Mouse (Mus musculus): ENCODE data around the gene 1600002K03Rik. TPM values are rescaled to one million over a fixed set of nuclear protein-coding genes. Genes with fewer than 3 reads are reported as not detected.

The 1600002K03Rik gene
- total and polyA plus RNA-seq, 3 experiments, result 5.9 to 6.3 (median 6.0) TPM

DNA sequence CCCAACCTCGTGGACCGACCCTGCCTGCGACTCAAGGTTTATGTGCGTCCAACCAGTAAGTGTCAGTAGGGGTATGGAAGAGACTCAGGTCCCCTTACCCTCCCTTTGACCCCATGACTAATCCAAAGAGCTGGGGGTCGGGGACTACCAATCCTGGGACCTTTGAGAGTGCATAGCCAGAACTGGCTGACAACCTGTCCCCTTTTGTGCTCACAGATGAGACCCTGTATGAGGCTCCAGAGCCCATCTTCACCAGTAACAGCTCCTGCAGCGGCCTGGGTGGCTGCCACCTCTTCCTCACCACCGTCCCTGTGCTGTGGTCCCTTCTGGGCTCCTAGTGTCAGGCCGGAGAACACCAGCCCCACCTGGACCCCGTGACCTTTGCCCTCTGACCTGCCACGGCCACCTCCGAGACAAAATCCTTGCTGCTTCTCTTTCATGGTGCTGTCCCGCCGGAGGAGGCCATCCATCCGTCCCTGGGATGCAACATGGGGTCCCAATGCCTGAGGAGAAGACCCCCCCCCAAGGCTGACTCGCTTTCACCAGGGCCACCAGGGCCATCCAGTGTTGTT, 15.8 kb downstream of the 1600002K03Rik start:
- no peak overlapping the region for H3K4me3 ChIP-seq
- DNase-seq, result no peak
- no peak overlapping the region for H3K27ac ChIP-seq
- no peak overlapping the region for H3K9ac ChIP-seq (ENCODE audit: low read depth, low read length)
- intact Hi-C loops (cut with DNase I), result no loop called here
- WGBS, result 87% methylated on average over 15 of the region's 15 CpGs
- H3K4me1 ChIP-seq (ENCODE audit: control insufficient read depth, insufficient read depth, low read length), result no peaks in the 10 kb centered on the region
- TF ChIP-seq POLR2A (IDR thresholded peaks at IDR 0.05; ENCODE audit: insufficient read depth, low read depth, low read length) (no peak), CTCF (IDR thresholded peaks at IDR 0.05) (no peak), EP300 (IDR thresholded peaks at IDR 0.05; ENCODE audit: insufficient read depth, low read depth, low read length) (no peak)
- H3K79me2 ChIP-seq (replicated peaks; ENCODE audit: control insufficient read depth, insufficient read depth, low read length), result no peaks in the 10 kb centered on the region
- H3K36me3 ChIP-seq (ENCODE audit: control insufficient read depth, insufficient read depth, low read length), result no peaks in the 10 kb centered on the region
- H3K27me3 ChIP-seq (ENCODE audit: control insufficient read depth, insufficient read depth, low read length), result 0 out of 2 replicates have a peak, but pooled peaks cover 1% of the 10 kb centered on the region

DNA sequence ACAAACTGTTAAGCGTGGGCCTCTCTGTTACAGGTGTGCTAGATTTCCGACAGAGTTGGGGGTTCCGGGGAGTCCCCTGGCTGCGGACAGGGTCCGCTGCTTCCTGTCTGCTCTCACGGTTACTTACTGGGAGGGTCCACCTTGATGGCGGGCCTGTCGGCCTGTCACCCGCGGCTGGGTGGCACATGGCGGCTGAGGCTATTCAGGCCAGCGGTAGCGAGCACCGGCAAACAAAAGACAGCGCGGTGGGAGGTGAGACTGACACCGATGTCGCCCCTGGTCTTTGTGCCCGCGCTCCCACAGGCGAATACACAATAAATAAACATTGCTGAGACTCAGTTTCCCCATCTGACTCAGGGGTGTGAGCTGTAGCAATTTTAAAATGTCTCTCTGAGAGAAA, 17.3 kb downstream of the 1600002K03Rik start:
- Histone ChIP-seq H3K27me3 (ENCODE audit: control insufficient read depth, insufficient read depth, low read length) (0 out of 2 replicates have a peak, but pooled peaks cover 1% of the 10 kb centered on the region), H3K36me3 (ENCODE audit: control insufficient read depth, insufficient read depth, low read length) (no peaks in the 10 kb centered on the region), H3K4me1 (ENCODE audit: control insufficient read depth, insufficient read depth, low read length) (no peaks in the 10 kb centered on the region), H3K4me3 (peak overlapping the region; percentile 44), H3K9ac (ENCODE audit: low read depth, low read length) (no peak overlapping the region), H3K27ac (no peak overlapping the region), H3K79me2 (replicated peaks; ENCODE audit: control insufficient read depth, insufficient read depth, low read length) (no peaks in the 10 kb centered on the region)
- TF ChIP-seq CTCF (IDR thresholded peaks at IDR 0.05) (no peak), EP300 (IDR thresholded peaks at IDR 0.05; ENCODE audit: insufficient read depth, low read depth, low read length) (no peak), POLR2A (IDR thresholded peaks at IDR 0.05; ENCODE audit: insufficient read depth, low read depth, low read length) (no peak)
- no peak for DNase-seq
- intact Hi-C loops (cut with DNase I), result no loop called here
- WGBS, result 12% methylated on average over 21 of the region's 21 CpGs

DNA sequence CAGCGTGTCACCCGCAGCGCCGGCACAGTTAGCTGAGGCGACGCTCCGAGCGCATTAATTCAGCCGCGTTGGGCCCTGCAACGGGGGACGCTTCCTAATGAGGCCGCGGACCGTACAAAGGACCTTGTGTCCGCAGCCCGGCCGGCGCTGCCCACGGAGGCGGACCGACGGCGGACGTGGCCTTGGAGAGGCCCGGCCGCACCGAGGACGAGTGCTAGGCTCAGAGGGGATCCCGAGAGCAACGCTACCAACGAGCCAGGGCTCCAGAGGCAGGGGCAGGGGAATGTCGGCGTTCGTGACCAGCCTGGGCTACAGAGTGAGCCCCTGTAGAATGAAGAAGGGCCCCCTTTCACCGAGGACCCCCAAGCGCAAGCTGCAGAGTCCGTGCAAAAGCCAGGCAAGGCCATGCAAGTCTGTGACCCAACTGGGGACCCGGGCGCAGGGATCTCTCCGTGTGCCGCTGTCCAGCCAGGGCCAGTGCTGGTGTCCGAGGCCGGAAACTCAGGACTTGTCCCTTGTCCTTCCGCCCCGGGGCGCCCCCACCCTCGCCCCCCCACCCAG, 17.8 kb downstream of the 1600002K03Rik start:
- DNase-seq, result peak in 1 of 2 experiments; percentile 58
- H3K9ac ChIP-seq (ENCODE audit: low read depth, low read length), result peak overlapping the region; percentile 53
- no peak for TF ChIP-seq EP300 (IDR thresholded peaks at IDR 0.05; ENCODE audit: insufficient read depth, low read depth, low read length)
- TF ChIP-seq POLR2A (IDR thresholded peaks at IDR 0.05; ENCODE audit: insufficient read depth, low read depth, low read length), result no peak
- TF ChIP-seq CTCF (IDR thresholded peaks at IDR 0.05), result no peak
- intact Hi-C loops (cut with DNase I), result no loop called here
- 0 out of 2 replicates have a peak, but pooled peaks cover 1% of the 10 kb centered on the region for H3K27me3 ChIP-seq (ENCODE audit: control insufficient read depth, insufficient read depth, low read length)
- H3K27ac ChIP-seq, result no peak overlapping the region
- no peaks in the 10 kb centered on the region for H3K4me1 ChIP-seq (ENCODE audit: control insufficient read depth, insufficient read depth, low read length)
- peak overlapping the region; percentile 44 for H3K4me3 ChIP-seq
- H3K79me2 ChIP-seq (replicated peaks; ENCODE audit: control insufficient read depth, insufficient read depth, low read length), result no peaks in the 10 kb centered on the region
- H3K36me3 ChIP-seq (ENCODE audit: control insufficient read depth, insufficient read depth, low read length), result no peaks in the 10 kb centered on the region
- WGBS, result under 1% methylated on average over 48 of the region's 48 CpGs

DNA sequence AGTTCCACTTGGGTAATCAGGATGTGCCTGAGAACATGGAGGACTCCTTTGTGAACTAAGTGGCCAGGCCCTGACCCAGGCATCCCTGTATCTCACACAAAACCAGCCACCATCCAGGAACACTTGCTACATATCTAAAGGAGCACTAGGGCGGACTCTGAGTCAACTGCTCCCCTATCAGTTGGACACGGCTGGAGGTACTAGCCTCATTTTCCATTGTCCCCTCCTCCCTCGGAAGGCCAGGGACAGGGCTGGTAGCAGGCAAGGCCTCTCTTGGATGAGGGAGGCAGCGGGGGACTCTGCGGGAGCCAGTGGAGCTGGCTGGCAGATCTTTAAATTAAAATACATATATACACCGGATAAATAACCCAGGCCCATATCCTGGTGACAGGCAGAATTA, 21.2 kb downstream of the 1600002K03Rik start:
- Histone ChIP-seq H3K27me3 (ENCODE audit: control insufficient read depth, insufficient read depth, low read length) (no peaks in the 10 kb centered on the region; the same call in 1 of the 2 replicates), H3K27ac (no peak overlapping the region), H3K79me2 (replicated peaks; ENCODE audit: control insufficient read depth, insufficient read depth, low read length) (no peaks in the 10 kb centered on the region), H3K4me1 (ENCODE audit: control insufficient read depth, insufficient read depth, low read length) (no peaks in the 10 kb centered on the region), H3K36me3 (ENCODE audit: control insufficient read depth, insufficient read depth, low read length) (no peaks in the 10 kb centered on the region), H3K4me3 (no peak overlapping the region), H3K9ac (ENCODE audit: low read depth, low read length) (no peak overlapping the region)
- 72% methylated on average over 6 of the region's 6 CpGs for WGBS
- intact Hi-C loops (cut with DNase I), result no loop called here
- TF ChIP-seq CTCF (IDR thresholded peaks at IDR 0.05) (no peak), EP300 (IDR thresholded peaks at IDR 0.05; ENCODE audit: insufficient read depth, low read depth, low read length) (no peak), POLR2A (IDR thresholded peaks at IDR 0.05; ENCODE audit: insufficient read depth, low read depth, low read length) (no peak)
- DNase-seq, result no peak

DNA sequence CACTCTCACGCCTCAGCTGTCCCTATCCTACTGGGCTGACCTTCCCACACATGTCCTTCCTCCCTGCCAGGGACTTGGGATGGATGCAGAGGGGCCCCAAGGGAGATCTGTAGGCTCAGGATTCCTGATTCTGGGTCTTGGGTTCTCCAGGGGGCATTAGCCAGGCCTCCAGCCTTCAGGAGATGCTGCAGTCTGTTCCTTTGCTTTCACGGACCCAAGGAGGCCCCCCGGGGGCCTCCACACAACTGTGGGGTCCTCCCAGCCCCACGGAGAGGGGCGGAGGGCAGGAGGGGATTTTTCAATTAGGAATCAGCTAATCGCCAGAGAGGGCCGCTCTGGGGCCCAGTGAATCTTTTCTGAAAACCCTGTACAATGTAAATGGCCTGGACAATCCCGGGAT, 21.7 kb downstream of the 1600002K03Rik start:
- 78% methylated on average over 8 of the region's 8 CpGs for WGBS

DNA sequence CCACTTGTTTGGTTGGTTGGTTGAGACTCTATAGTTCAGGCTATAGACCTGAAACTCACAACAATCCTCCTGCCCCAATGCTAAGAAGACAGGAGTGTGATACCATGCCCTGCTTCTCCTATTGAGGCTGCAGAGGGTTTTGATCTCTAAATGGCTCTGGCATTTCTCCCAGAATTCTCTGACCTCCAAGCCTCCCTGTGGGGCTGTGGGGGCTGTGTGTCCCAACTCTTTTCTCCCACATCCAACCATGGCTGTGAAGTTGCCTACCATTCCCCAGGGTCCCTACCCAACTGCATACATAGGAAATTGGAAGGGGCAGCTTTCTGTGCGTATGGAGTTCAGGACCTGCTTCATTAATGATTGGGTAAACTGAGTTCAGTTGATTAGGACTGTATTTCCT, 23.4 kb downstream of the 1600002K03Rik start:
- TF ChIP-seq POLR2A (IDR thresholded peaks at IDR 0.05; ENCODE audit: insufficient read depth, low read depth, low read length) (no peak), EP300 (IDR thresholded peaks at IDR 0.05; ENCODE audit: insufficient read depth, low read depth, low read length) (no peak), CTCF (IDR thresholded peaks at IDR 0.05) (no peak)
- H3K4me1 ChIP-seq (ENCODE audit: control insufficient read depth, insufficient read depth, low read length), result peaks cover 2% of the 10 kb centered on the region
- no peaks in the 10 kb centered on the region for H3K79me2 ChIP-seq (replicated peaks; ENCODE audit: control insufficient read depth, insufficient read depth, low read length)
- no peaks in the 10 kb centered on the region for H3K36me3 ChIP-seq (ENCODE audit: control insufficient read depth, insufficient read depth, low read length)
- no peak for DNase-seq
- 70% methylated on average over 1 of the region's 1 CpGs for WGBS
- intact Hi-C loops (cut with DNase I), result no loop called here
- H3K27me3 ChIP-seq (ENCODE audit: control insufficient read depth, insufficient read depth, low read length), result no peaks in the 10 kb centered on the region; the same call in 1 of the 2 replicates
- no peak overlapping the region for H3K4me3 ChIP-seq
- H3K27ac ChIP-seq, result no peak overlapping the region
- no peak overlapping the region for H3K9ac ChIP-seq (ENCODE audit: low read depth, low read length)

More for the DNA sequence above, 21.7 kb downstream of the 1600002K03Rik start:
- Histone ChIP-seq H3K36me3 (ENCODE audit: control insufficient read depth, insufficient read depth, low read length) (no peaks in the 10 kb centered on the region), H3K79me2 (replicated peaks; ENCODE audit: control insufficient read depth, insufficient read depth, low read length) (no peaks in the 10 kb centered on the region), H3K4me3 (no peak overlapping the region), H3K27ac (no peak overlapping the region), H3K9ac (ENCODE audit: low read depth, low read length) (no peak overlapping the region), H3K27me3 (ENCODE audit: control insufficient read depth, insufficient read depth, low read length) (no peaks in the 10 kb centered on the region; the same call in 1 of the 2 replicates), H3K4me1 (ENCODE audit: control insufficient read depth, insufficient read depth, low read length) (no peaks in the 10 kb centered on the region)
- TF ChIP-seq CTCF (IDR thresholded peaks at IDR 0.05) (no peak), EP300 (IDR thresholded peaks at IDR 0.05; ENCODE audit: insufficient read depth, low read depth, low read length) (no peak), POLR2A (IDR thresholded peaks at IDR 0.05; ENCODE audit: insufficient read depth, low read depth, low read length) (no peak)
- intact Hi-C loops (cut with DNase I), result no loop called here
- DNase-seq, result no peak
